Mouse (Mus musculus) T-cell, adult 66 days (primary cell): ENCODE data around the gene Ado. TPM values are rescaled to one million over a fixed set of nuclear protein-coding genes. Genes with fewer than 3 reads are reported as not detected.

Source experiments
- total RNA-seq, 2 experiments: library from RNA; stranded (reverse); gene quantifications; 3 replicates in 1 of 2; 4 replicates in 1 of 2; pipeline ENCODE4 v1.2.4; 2023

The Ado gene
- 10 to 100 TPM; 17.8 to 18.0 TPM for total RNA-seq

GRCm38 (mm10) chr10:67548877-67549731, at the start of gene Ado:
Gene Ado (minus strand): TSS chr10:67548955.

GRCm38 (mm10) chr10:67535256-67535655, 13.5 kb downstream of the Ado start, which contains the start of gene Egr2:
Gene Egr2 (plus strand): TSS chr10:67535475.

Other genes starting within 250 kb of the Ado start
- 10 to 100 TPM; 15.9 to 19.2 TPM for gene Egr2, start 13.5 kb downstream of the Ado start, total RNA-seq